Mouse (Mus musculus) spleen, adult 12 weeks (tissue): Measurements from ENCODE around the gene Gas2l1.
A peak's percentile ranks its signal among the peaks of the same experiment; 100 is the strongest.

ENCODE experiments used
- DNase-seq: peaks from one replicate; pipeline ENCODE4 v3.0.0; 2022; ENCODE audit warnings: low spot score

The Gas2l1 gene

GRCm38 (mm10) chr11:5042645-5043381, 22.3 kb downstream of the Gas2l1 start:
- DNase-seq = no peak

GRCm38 (mm10) chr11:5041144-5041780, 23.9 kb downstream of the Gas2l1 start:
- DNase-seq = no peak

- no peak for DNase-seq
Measured at GRCm38 (mm10) chr11:5040585-5040984, 24.5 kb downstream of the Gas2l1 start.

- no peak for DNase-seq
Measured at GRCm38 (mm10) chr11:5037146-5037854, 27.8 kb downstream of the Gas2l1 start.

GRCm38 (mm10) chr11:5035421-5035820, 29.7 kb downstream of the Gas2l1 start:
- no peak for DNase-seq

GRCm38 (mm10) chr11:5033136-5033535, 32.0 kb downstream of the Gas2l1 start:
- DNase-seq = no peak

GRCm38 (mm10) chr11:5032706-5033105, 32.4 kb downstream of the Gas2l1 start:
- DNase-seq = no peak

- DNase-seq = no peak
Measured at GRCm38 (mm10) chr11:5028228-5028627, 36.9 kb downstream of the Gas2l1 start.

GRCm38 (mm10) chr11:5025108-5025507, 40.0 kb downstream of the Gas2l1 start:
- no peak for DNase-seq

- no peak for DNase-seq
Measured at GRCm38 (mm10) chr11:5017506-5017905, 47.6 kb downstream of the Gas2l1 start.

- no peak for DNase-seq
Measured at GRCm38 (mm10) chr11:5016286-5016685, 48.8 kb downstream of the Gas2l1 start.

GRCm38 (mm10) chr11:5015720-5016119, 49.4 kb downstream of the Gas2l1 start:
- DNase-seq = no peak

GRCm38 (mm10) chr11:5012213-5012715, 52.9 kb downstream of the Gas2l1 start:
- no peak for DNase-seq

GRCm38 (mm10) chr11:5011480-5011879, 53.6 kb downstream of the Gas2l1 start:
- no peak for DNase-seq

GRCm38 (mm10) chr11:5010205-5010604, 54.9 kb downstream of the Gas2l1 start:
- DNase-seq = no peak

GRCm38 (mm10) chr11:5009354-5010074, 55.6 kb downstream of the Gas2l1 start:
- DNase-seq = peak; percentile 25

- DNase-seq = no peak
Measured at GRCm38 (mm10) chr11:5008867-5009266, 56.3 kb downstream of the Gas2l1 start.

GRCm38 (mm10) chr11:5007186-5007585, 57.9 kb downstream of the Gas2l1 start:
- no peak for DNase-seq

GRCm38 (mm10) chr11:5005528-5005927, 59.6 kb downstream of the Gas2l1 start:
- DNase-seq = no peak
